Mouse (Mus musculus) lung, postnatal 0 days (tissue): Measurements from ENCODE around the gene Sfpq. TPM values are rescaled to one million over a fixed set of nuclear protein-coding genes. Genes with fewer than 3 reads are reported as not detected.

Source experiments
- ATAC-seq: fragments of 200-750 bp; cut with Nextera tagmentation; 2 replicates; pipeline ENCODE4 v1.8.0; 2017; ENCODE audit warnings: moderate library complexity
- DNase-seq: peaks from one replicate; pipeline ENCODE4 v3.0.0-alpha.2; 2016; ENCODE audit warnings: low spot score
- H3K27ac ChIP-seq: fragments of 300-500 bp; sonication (generic); 2 replicates; pipeline ENCODE4 v1.5.1; 2014; ENCODE audit warnings: antibody characterized with exemption, mild to moderate bottlenecking, low read length, mixed read lengths
- H3K27me3 ChIP-seq: fragments of 300-500 bp; sonication (generic); replicated peaks from 2 replicates; pipeline ENCODE4 v1.6.1; 2014; ENCODE audit warnings: low read length, mixed read lengths; ENCODE audit not compliant: insufficient read depth
- H3K36me3 ChIP-seq: fragments of 300-500 bp; sonication (generic); 2 replicates; pipeline ENCODE4 v1.6.1; 2014; ENCODE audit warnings: low read length, mixed read lengths; ENCODE audit not compliant: insufficient read depth
- H3K4me1 ChIP-seq: fragments of 300-500 bp; sonication (generic); 2 replicates; pipeline ENCODE4 v1.6.1; 2014; ENCODE audit warnings: antibody characterized with exemption, low read depth, low read length, mixed read lengths; ENCODE audit not compliant: insufficient read depth
- H3K4me2 ChIP-seq: fragments of 300-500 bp; sonication (generic); replicated peaks from 2 replicates; pipeline ENCODE4 v1.6.1; 2014; ENCODE audit warnings: low read depth, mild to moderate bottlenecking, low read length, moderate library complexity, mixed read lengths
- H3K4me3 ChIP-seq: fragments of 300-500 bp; sonication (generic); 2 replicates; pipeline ENCODE4 v1.5.1; 2014; ENCODE audit warnings: low read depth, low read length
- H3K9ac ChIP-seq: fragments of 300-500 bp; sonication (generic); replicated peaks from 2 replicates; pipeline ENCODE4 v1.6.1; 2014; ENCODE audit warnings: low read depth, mild to moderate bottlenecking
- H3K9me3 ChIP-seq: fragments of 300-500 bp; sonication (generic); 2 replicates; pipeline ENCODE4 v1.6.1; 2016; ENCODE audit warnings: low read length, mixed read lengths
- CTCF ChIP-seq: IDR thresholded peaks from 2 replicates; pipeline ENCODE4 v1.5.1; 2016; ENCODE audit warnings: antibody characterized with exemption, mild to moderate bottlenecking
- EP300 ChIP-seq: IDR thresholded peaks from 2 replicates; pipeline ENCODE4 v1.6.1; 2016; ENCODE audit warnings: antibody characterized with exemption, mild to moderate bottlenecking, control low read depth
- WGBS: fragments of 180-500 bp; shearing (Covaris S2); extraction: QIAGEN DNeasy Blood & Tissue Kit; methylation state at CpG from one replicate; pipeline ENCODE4 v1.1.7; 2014; 5-methylcytosine and 5-hydroxymethylcytosine counted together
- polyA plus RNA-seq: library from polyadenylated mRNA; unstranded; fragments of >200 nt; fragmentation: Nextera tagmentation; extraction: Ambion mirVana; gene quantifications from 2 replicates; pipeline ENCODE4 v1.2.1, GENCODE M21; 2015

Gene Sfpq
- polyA plus RNA-seq, 1 experiment from 2014 or later, result 51.1 TPM

DNA sequence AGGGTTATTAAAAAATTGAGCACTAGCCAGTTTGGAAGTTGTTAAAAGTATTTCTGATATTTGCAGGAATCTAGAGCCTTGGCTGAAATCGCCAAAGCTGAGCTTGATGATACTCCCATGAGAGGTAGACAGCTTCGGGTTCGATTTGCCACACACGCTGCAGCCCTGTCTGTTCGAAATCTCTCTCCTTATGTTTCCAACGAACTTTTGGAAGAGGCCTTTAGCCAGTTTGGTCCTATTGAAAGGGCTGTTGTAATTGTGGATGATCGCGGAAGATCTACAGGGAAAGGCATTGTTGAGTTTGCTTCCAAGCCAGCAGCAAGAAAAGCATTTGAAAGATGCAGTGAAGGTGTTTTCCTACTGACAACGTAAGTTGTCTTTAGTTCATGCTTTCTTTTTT is 2.1 kb downstream of the Sfpq start:
- H3K4me3 ChIP-seq, result peak overlapping the region; percentile 100
- no peaks in the 10 kb centered on the region for H3K27me3 ChIP-seq
- peaks cover 28% of the 10 kb centered on the region; the same call in 1 of the 2 replicates for H3K36me3 ChIP-seq
- ATAC-seq, result no peak
- no peak overlapping the region for H3K27ac ChIP-seq
- TF ChIP-seq CTCF (no peak), EP300 (no peak)
- under 1% methylated on average over 9 of the region's 9 CpGs for WGBS
- DNase-seq, result no peak
- H3K4me1 ChIP-seq, result peaks cover 10% of the 10 kb centered on the region; the same call in 1 of the 2 replicates
- peak overlapping the region; percentile 61 for H3K4me2 ChIP-seq
- H3K9ac ChIP-seq, result peak overlapping the region; percentile 100; the same call in 1 of the 2 replicates
- H3K9me3 ChIP-seq, result no peaks in the 10 kb centered on the region

DNA sequence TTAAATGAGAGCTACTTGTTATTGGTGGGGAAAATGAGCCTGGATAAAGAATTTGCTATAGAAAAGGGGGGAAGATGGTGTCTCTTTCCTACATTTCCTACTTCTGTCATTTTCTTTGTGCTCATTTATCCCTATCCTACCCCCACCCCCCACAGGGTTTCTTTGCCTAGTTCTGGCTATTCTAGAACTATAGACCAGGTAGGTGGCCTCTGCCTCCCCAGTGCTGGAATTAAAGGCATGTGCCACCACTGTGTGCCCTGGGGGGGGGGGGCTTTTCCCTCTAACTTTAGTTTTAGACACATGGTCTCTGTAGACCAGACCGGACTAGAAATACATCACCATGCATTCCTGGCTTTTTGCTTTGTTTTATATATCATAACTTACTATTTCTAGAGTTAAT is 3.1 kb downstream of the Sfpq start:
- no peaks in the 10 kb centered on the region for H3K27me3 ChIP-seq
- 21% methylated on average over 1 of the region's 1 CpGs for WGBS
- H3K27ac ChIP-seq, result no peak overlapping the region
- peaks cover 10% of the 10 kb centered on the region; the same call in 1 of the 2 replicates for H3K4me1 ChIP-seq
- H3K36me3 ChIP-seq, result peaks cover 33% of the 10 kb centered on the region; the same call in 1 of the 2 replicates
- H3K9me3 ChIP-seq, result no peaks in the 10 kb centered on the region
- DNase-seq (no peak), ATAC-seq (no peak)
- peak overlapping the region; percentile 61 for H3K4me2 ChIP-seq
- no peak for TF ChIP-seq EP300
- TF ChIP-seq CTCF, result no peak
- H3K4me3 ChIP-seq, result peak overlapping the region; percentile 100
- H3K9ac ChIP-seq, result peak overlapping the region; percentile 26; the same call in 1 of the 2 replicates

DNA sequence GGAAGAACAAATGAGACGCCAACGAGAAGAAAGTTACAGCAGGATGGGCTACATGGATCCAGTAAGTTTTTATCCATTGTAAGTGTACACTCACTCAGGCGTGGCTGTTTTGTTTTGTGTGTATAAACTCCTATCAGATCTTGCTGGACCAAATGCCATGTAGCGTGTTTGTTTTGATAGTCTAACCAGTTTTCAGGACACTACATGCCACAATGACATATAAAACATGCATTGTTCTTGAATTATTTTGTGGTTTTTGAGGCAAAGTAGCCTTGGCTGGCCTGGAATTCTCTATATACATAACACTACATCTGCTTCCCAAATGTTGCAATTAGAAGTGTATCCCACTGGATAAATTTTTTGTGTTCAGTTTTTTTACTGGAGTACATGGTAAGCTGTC is 5.7 kb downstream of the Sfpq start:
- DNase-seq (no peak), ATAC-seq (no peak)
- H3K9me3 ChIP-seq, result no peaks in the 10 kb centered on the region
- H3K4me3 ChIP-seq, result no peak overlapping the region
- no peak overlapping the region for H3K9ac ChIP-seq
- no peak overlapping the region for H3K27ac ChIP-seq
- 86% methylated on average over 4 of the region's 4 CpGs for WGBS
- H3K27me3 ChIP-seq, result no peaks in the 10 kb centered on the region
- no peak for TF ChIP-seq CTCF
- no peak for TF ChIP-seq EP300
- H3K36me3 ChIP-seq, result peaks cover 52% of the 10 kb centered on the region; the same call in 1 of the 2 replicates
- no peak overlapping the region for H3K4me2 ChIP-seq
- H3K4me1 ChIP-seq, result peaks cover 10% of the 10 kb centered on the region; the same call in 1 of the 2 replicates

DNA sequence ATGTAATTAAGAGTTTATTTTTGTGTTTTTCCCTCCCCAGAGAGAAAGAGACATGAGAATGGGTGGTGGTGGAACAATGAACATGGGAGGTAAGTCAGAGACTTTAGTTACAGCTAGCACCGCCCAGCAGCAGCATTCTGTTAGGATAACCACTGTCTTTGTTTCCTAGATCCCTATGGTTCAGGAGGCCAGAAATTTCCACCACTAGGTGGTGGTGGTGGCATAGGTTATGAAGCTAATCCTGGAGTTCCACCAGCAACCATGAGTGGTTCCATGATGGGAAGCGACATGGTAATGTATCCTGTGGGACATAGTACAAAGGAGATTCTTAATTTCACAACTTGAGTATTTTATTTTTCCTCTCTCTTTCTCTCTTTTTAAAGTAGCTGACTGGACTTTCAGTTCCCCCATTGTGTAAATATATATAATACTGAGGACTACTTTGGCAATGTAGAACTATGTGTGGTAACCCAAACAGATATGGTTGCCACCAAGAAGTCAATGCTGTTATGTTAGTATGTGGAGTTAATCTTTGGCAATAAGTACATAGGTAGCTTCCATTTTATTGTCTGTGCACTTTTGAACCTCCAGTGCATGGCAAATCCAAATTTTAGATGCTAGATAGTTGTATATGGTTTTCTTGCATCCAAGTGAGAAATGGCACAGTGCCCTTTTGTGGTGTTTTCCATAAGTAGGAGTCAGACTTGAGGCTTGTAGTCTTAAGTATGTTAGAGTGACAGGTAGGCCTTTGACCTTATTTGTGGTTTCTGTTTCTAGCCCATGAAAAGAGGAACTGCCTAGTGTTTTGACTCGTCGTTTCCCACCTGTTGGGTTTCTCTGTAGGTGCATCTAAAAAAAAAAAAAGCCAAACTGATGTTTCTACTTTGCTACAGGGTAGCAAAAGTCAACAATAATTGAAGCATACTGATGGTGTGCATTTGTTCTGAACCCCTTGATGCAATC is 6.4 kb downstream of the Sfpq start:
- 62% methylated on average over 4 of the region's 4 CpGs for WGBS
- ATAC-seq (0 out of 2 replicates have a peak, but pooled peaks have one; percentile 44), DNase-seq (peak; percentile 75)
- H3K27me3 ChIP-seq, result no peaks in the 10 kb centered on the region
- H3K4me2 ChIP-seq, result no peak overlapping the region
- no peak overlapping the region for H3K27ac ChIP-seq
- H3K9ac ChIP-seq, result no peak overlapping the region
- H3K4me1 ChIP-seq, result peaks cover 10% of the 10 kb centered on the region; the same call in 1 of the 2 replicates
- H3K9me3 ChIP-seq, result no peaks in the 10 kb centered on the region
- H3K36me3 ChIP-seq, result peaks cover 54% of the 10 kb centered on the region; the same call in 1 of the 2 replicates
- TF ChIP-seq CTCF, result peak; percentile 76
- no peak for TF ChIP-seq EP300
- no peak overlapping the region for H3K4me3 ChIP-seq

DNA sequence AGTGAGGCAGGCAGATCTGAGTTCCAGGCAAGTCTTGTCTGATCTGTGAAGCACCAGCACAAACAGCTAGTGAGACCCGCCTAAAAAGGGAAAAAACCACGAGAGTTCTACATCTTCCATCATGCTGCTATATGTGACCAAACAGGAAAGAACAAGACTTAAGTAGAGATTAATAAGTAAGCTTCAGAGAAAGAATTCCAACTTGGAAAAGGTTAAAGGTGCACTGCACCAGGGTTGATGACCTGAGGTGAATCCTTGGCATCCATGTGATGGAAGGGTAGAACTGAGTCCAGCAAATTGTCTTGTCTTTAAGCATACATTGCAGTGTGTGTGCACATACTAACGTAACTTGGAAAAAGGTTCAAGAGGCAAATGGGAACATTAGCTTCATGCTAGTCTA is 16.0 kb downstream of the Sfpq start:
- no peaks in the 10 kb centered on the region for H3K4me1 ChIP-seq
- H3K27me3 ChIP-seq, result no peaks in the 10 kb centered on the region
- no peak for TF ChIP-seq EP300
- TF ChIP-seq CTCF, result no peak
- 82% methylated on average over 3 of the region's 3 CpGs for WGBS
- H3K4me2 ChIP-seq, result no peak overlapping the region
- ATAC-seq (no peak), DNase-seq (no peak)
- no peak overlapping the region for H3K9ac ChIP-seq
- peaks cover 38% of the 10 kb centered on the region for H3K36me3 ChIP-seq
- H3K9me3 ChIP-seq, result no peaks in the 10 kb centered on the region
- no peak overlapping the region for H3K4me3 ChIP-seq
- no peak overlapping the region for H3K27ac ChIP-seq

DNA sequence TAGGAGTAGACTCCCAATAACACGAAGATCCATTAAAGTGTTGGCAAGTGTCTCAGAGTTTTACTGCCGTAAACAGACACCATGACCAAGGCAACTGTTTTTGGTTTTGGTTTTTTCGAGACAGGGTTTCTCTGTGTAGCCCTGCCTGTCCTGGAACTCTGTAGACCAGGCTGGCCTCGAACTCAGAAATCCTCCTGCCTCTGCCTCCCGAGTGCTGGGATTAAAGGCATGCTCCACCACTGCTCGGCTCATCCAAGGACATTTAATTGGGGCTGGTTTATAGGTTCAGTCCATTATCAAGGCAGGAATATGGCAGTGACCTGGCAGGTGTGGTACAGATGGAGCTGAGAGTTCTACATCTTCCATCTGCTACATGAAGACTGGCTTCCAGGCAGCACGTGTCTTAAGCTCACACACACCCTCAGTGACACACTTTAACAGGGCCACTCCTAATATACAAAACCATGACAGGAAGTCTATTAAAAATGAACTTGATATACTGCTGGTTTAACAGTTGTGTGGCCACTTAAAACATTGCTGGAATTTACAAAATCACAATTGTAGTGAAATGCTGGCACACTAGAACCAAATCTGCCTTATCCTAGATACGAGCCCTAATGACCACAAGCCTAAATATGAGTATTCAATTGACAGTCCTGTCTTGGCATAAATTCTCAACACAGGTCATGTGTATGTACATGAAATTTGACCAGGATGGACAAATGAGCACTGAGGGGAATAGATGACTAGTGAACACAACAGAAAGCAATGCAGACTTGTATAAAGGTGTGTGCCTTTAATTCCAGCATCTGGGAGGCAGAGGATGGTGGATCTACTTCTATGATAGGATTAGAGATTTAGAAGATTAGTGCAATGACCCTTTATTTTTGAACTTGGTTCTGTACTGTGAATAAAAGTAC is 17.0 kb downstream of the Sfpq start:
- Histone ChIP-seq H3K4me2 (no peak overlapping the region), H3K4me3 (no peak overlapping the region), H3K9ac (no peak overlapping the region), H3K9me3 (no peaks in the 10 kb centered on the region), H3K4me1 (no peaks in the 10 kb centered on the region), H3K36me3 (peaks cover 32% of the 10 kb centered on the region), H3K27me3 (no peaks in the 10 kb centered on the region), H3K27ac (no peak overlapping the region)
- ATAC-seq, result no peak
- no peak for TF ChIP-seq CTCF
- TF ChIP-seq EP300, result no peak
- WGBS, result 80% methylated on average over 8 of the region's 8 CpGs
- no peak for DNase-seq
